ENCODE assay signal across 9 mouse cellular contexts in the genomic region with DNA sequence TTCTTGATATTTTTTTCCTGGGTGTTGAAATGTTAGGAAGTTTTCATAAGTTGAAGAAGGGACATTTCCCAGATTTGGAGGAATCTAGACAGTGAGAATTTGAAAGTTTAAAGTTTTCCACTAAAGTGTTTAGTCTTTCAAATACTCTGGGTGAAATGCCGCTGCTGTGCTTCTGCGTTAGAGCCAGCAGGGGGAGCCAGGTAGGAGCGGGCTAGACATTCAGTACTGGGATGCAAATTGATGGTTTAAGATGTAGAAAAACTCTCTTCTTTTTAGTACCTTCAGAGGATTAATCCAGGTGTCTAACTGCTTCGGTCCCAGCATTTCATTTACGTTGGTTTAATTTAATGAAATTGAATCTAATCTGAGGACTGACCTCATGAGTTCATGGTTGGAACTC.
DNase-seq lines count a peak whose midpoint lies in the region; ATAC-seq and TF ChIP-seq lines count a peak whose summit lies in the region.
"Had no signal": no experiment of that assay in that cellular context is flagged by ENCODE, and none has a peak within 500 bp of the region (broad histone marks: within the 10 kb centered on the region; RNA-seq: fewer than 3 reads in every experiment).

No protein-coding gene starts in this region.

- peak; percentile 82 for TF ChIP-seq CTCF in ES-Bruce4 (IDR thresholded peaks at IDR 0.05; ENCODE audit: low read depth, low read length)

- H3K27me3 ChIP-seq in hindbrain, embryonic 14.5 days (ENCODE audit: control insufficient read depth, insufficient read depth, low read length), result no peaks in the 10 kb centered on the region
- H3K27me3 ChIP-seq in hindbrain, embryonic 12.5 days, result no peaks in the 10 kb centered on the region
- no peaks in the 10 kb centered on the region for H3K27me3 ChIP-seq in ES-Bruce4 (ENCODE audit: control insufficient read depth, insufficient read depth, low read length, poor library complexity, severe bottlenecking)
- H3K27me3 ChIP-seq: neural tube, embryonic 12.5 days had no signal

- no peaks in the 10 kb centered on the region for H3K36me3 ChIP-seq in hindbrain, embryonic 14.5 days (replicated peaks; ENCODE audit: control insufficient read depth, insufficient read depth)
- no peaks in the 10 kb centered on the region for H3K36me3 ChIP-seq in hindbrain, embryonic 12.5 days
- no peaks in the 10 kb centered on the region for H3K36me3 ChIP-seq in ES-Bruce4 (ENCODE audit: control insufficient read depth, insufficient read depth, low read length, poor library complexity, severe bottlenecking)
- H3K36me3 ChIP-seq: neural tube, embryonic 12.5 days had no signal

- H3K4me2 ChIP-seq in hindbrain, embryonic 14.5 days (replicated peaks), result no peak overlapping the region
- no peak overlapping the region for H3K4me2 ChIP-seq in hindbrain, embryonic 12.5 days (replicated peaks)
- H3K4me2 ChIP-seq: neural tube, embryonic 12.5 days had no signal

- TF ChIP-seq POLR2A in ES-Bruce4 (IDR thresholded peaks at IDR 0.05; ENCODE audit: insufficient read depth, low read length), result no peak

- whole genome bisulfite sequencing in hindbrain, embryonic 14.5 days, result 11% methylated on average over 5 of the region's 5 CpGs
- 13% methylated on average over 5 of the region's 5 CpGs for WGBS in hindbrain, embryonic 12.5 days

- H3K4me1 ChIP-seq in hindbrain, embryonic 14.5 days (replicated peaks; ENCODE audit: control insufficient read depth, insufficient read depth, low read length), result no peaks in the 10 kb centered on the region
- H3K4me1 ChIP-seq in hindbrain, embryonic 12.5 days, result no peaks in the 10 kb centered on the region
- no peaks in the 10 kb centered on the region for H3K4me1 ChIP-seq in ES-Bruce4 (ENCODE audit: control insufficient read depth, insufficient read depth, low read length)
- H3K4me1 ChIP-seq: neural tube, embryonic 12.5 days had no signal

- no peak for ATAC-seq in hindbrain, embryonic 14.5 days (ENCODE audit: low FRiP score)
- no peak for ATAC-seq in hindbrain, embryonic 12.5 days (ENCODE audit: low FRiP score)
- ATAC-seq in erythroblast, adult 5-6 weeks (replicated peaks; ENCODE audit: low FRiP score, poor library complexity, severe bottlenecking), result peak; percentile 67

- H3K9ac ChIP-seq in hindbrain, embryonic 14.5 days, result no peak overlapping the region
- no peak overlapping the region for H3K9ac ChIP-seq in hindbrain, embryonic 12.5 days
- H3K9ac ChIP-seq in ES-Bruce4 (ENCODE audit: low read depth, poor library complexity, severe bottlenecking), result no peak overlapping the region
- H3K9ac ChIP-seq: neural tube, embryonic 12.5 days had no signal

- no peaks in the 10 kb centered on the region for H3K9me3 ChIP-seq in hindbrain, embryonic 14.5 days (ENCODE audit: control insufficient read depth, low read length)
- H3K9me3 ChIP-seq in hindbrain, embryonic 12.5 days (replicated peaks), result no peaks in the 10 kb centered on the region
- H3K9me3 ChIP-seq in ES-Bruce4 (replicated peaks; ENCODE audit: control insufficient read depth, insufficient read depth, low read length, poor library complexity, severe bottlenecking), result no peaks in the 10 kb centered on the region
- H3K9me3 ChIP-seq: neural tube, embryonic 12.5 days had no signal

- no peak overlapping the region for H3K4me3 ChIP-seq in hindbrain, embryonic 14.5 days (replicated peaks; ENCODE audit: low read length)
- H3K4me3 ChIP-seq in hindbrain, embryonic 12.5 days, result no peak overlapping the region
- no peak overlapping the region for H3K4me3 ChIP-seq in ES-Bruce4 (ENCODE audit: low read depth, low read length)
- H3K4me3 ChIP-seq: neural tube, embryonic 12.5 days had no signal

- DNase-seq in hindbrain, embryonic 14.5 days (ENCODE audit: low spot score), result peak; percentile 40
- peak; percentile 71 for DNase-seq in adrenal gland, postnatal 10 days
- DNase-seq in layer of hippocampus, postnatal 25 days (ENCODE audit: extremely low spot score in 1 of 2, low spot score in 1 of 2), result peak; percentile 15 to 59
- peak; percentile 76 for DNase-seq in naive thymus-derived CD4-positive, alpha-beta T cell, adult 2 months (ENCODE audit: low read depth)
- peak; percentile 14 to 23 for DNase-seq in urinary bladder, postnatal 36 days (ENCODE audit: low spot score in 2 of 2)

- H3K27ac ChIP-seq in hindbrain, embryonic 14.5 days, result no peak overlapping the region
- no peak overlapping the region for H3K27ac ChIP-seq in hindbrain, embryonic 12.5 days
- no peak overlapping the region for H3K27ac ChIP-seq in ES-Bruce4 (ENCODE audit: insufficient read depth, low read length)
- H3K27ac ChIP-seq: neural tube, embryonic 12.5 days had no signal

- no peak for TF ChIP-seq EP300 in ES-Bruce4 (IDR thresholded peaks at IDR 0.05; ENCODE audit: insufficient read depth, low read depth, low read length)

Comparison
In these comparisons a context has a peak if more than half of its experiments do, and no peak if none do; other contexts are left out.
1. DNase-seq: peak in every context shown above with its lines; median percentile 76 in naive thymus-derived CD4-positive, alpha-beta T cell, adult 2 months; 71 in adrenal gland, postnatal 10 days; 40 in hindbrain, embryonic 14.5 days; 37 in layer of hippocampus, postnatal 25 days; 18 in urinary bladder, postnatal 36 days.